Mouse (Mus musculus) ES-Bruce4 (cell line): ENCODE measurements around the gene Fam227a.

Source experiments
- CTCF ChIP-seq: IDR thresholded peaks from one replicate; pipeline ENCODE4 v1.8.1; 2011; ENCODE audit warnings: low read depth, low read length
- POLR2A ChIP-seq: IDR thresholded peaks from one replicate; pipeline ENCODE4 v1.8.1; 2011; ENCODE audit warnings: low read length; ENCODE audit not compliant: insufficient read depth

DNA sequence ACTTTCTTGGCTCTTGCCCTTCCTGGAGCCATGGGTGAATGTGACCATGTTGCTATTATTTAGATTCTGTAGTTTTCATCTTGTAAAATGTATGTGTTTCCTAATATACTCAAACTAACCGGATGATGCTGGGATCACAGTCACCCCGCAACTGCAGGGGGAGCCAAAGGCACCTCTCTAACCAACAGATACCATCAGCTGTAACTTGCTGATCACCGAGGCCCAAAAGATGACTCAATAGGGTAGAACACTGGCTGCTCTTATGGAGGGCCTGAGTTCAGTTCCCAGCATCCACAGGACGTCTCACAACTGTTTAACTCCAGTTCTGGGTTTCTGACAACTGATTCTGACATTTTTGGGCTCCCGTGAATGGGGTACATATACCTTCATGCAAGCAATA is 42.0 kb downstream of the Fam227a start:
- TF ChIP-seq CTCF = peak; percentile 8
- TF ChIP-seq POLR2A = no peak
